Mouse (Mus musculus) urinary bladder, adult 18-20 months (tissue): ENCODE data around the gene Prkcg.
A peak's percentile ranks its signal among the peaks of the same experiment; 100 is the strongest.
"Not testable (repeated sequence)": the region's sequence is repeated elsewhere in the genome, so short reads cannot be mapped to it uniquely, and the experiment has no call there.

ENCODE experiments used
- DNase-seq, 2 experiments: peaks; one replicate each; pipeline ENCODE4 v3.0.0; 2022; ENCODE audit warnings: low spot score in 2 of 2, mixed read lengths in 2 of 2

Prkcg gene

GRCm38 (mm10) chr7:3290257-3291033 lies 1.5 kb downstream of the Prkcg start:
- peak; percentile 85 to 95 for DNase-seq

GRCm38 (mm10) chr7:3291197-3291596 lies 2.2 kb downstream of the Prkcg start:
- no peak for DNase-seq

- DNase-seq, result no peak
Measured at GRCm38 (mm10) chr7:3291764-3292163, 2.8 kb downstream of the Prkcg start.

GRCm38 (mm10) chr7:3292271-3292670 lies 3.3 kb downstream of the Prkcg start:
- DNase-seq, result not testable (repeated sequence)

- peak; percentile 90 to 94 for DNase-seq
Measured at GRCm38 (mm10) chr7:3292791-3293190, 3.8 kb downstream of the Prkcg start.

- DNase-seq, result no peak
Measured at GRCm38 (mm10) chr7:3294794-3295193, 5.8 kb downstream of the Prkcg start.

GRCm38 (mm10) chr7:3295321-3296110 lies 6.5 kb downstream of the Prkcg start:
- no peak for DNase-seq

- DNase-seq, result no peak
Measured at GRCm38 (mm10) chr7:3296711-3297110, 7.7 kb downstream of the Prkcg start.

GRCm38 (mm10) chr7:3299941-3300617 lies 11.1 kb downstream of the Prkcg start:
- no peak for DNase-seq

- no peak for DNase-seq
Measured at GRCm38 (mm10) chr7:3300891-3301627, 12.1 kb downstream of the Prkcg start.

GRCm38 (mm10) chr7:3301628-3302555 lies 12.9 kb downstream of the Prkcg start:
- DNase-seq, result no peak

GRCm38 (mm10) chr7:3302556-3303275 lies 13.7 kb downstream of the Prkcg start:
- no peak for DNase-seq

GRCm38 (mm10) chr7:3303276-3303781 lies 14.3 kb downstream of the Prkcg start:
- no peak for DNase-seq

- no peak for DNase-seq
Measured at GRCm38 (mm10) chr7:3303789-3304188, 14.8 kb downstream of the Prkcg start.

GRCm38 (mm10) chr7:3304298-3304697 lies 15.3 kb downstream of the Prkcg start:
- DNase-seq, result no peak

GRCm38 (mm10) chr7:3306400-3306799 lies 17.4 kb downstream of the Prkcg start:
- no peak for DNase-seq

- no peak for DNase-seq
Measured at GRCm38 (mm10) chr7:3308646-3309045, 19.7 kb downstream of the Prkcg start.

- no peak for DNase-seq
Measured at GRCm38 (mm10) chr7:3310233-3310632, 21.3 kb downstream of the Prkcg start.

- DNase-seq, result no peak
Measured at GRCm38 (mm10) chr7:3313571-3313970, 24.6 kb downstream of the Prkcg start.

- no peak for DNase-seq
Measured at GRCm38 (mm10) chr7:3314121-3314520, 25.1 kb downstream of the Prkcg start.
